Mouse (Mus musculus) gastrocnemius, adult 2 months (tissue): ENCODE data around the gene Cenpe. TPM values are rescaled to one million over a fixed set of nuclear protein-coding genes. Genes with fewer than 3 reads are reported as not detected.
"Not testable (repeated sequence)": the region's sequence is repeated elsewhere in the genome, so short reads cannot be mapped to it uniquely, and the experiment has no call there.

Experiments used
- DNase-seq: peaks from one replicate; pipeline ENCODE4 v3.0.0; 2022
- H3K27ac ChIP-seq: fragments of 200-600 bp; 2 replicates; pipeline ENCODE4 v1.8.1; 2022; ENCODE audit warnings: mild to moderate bottlenecking
- H3K4me3 ChIP-seq: fragments of 200-600 bp; 2 replicates; pipeline ENCODE4 v1.8.1; 2022; ENCODE audit warnings: mild to moderate bottlenecking, moderate library complexity
- CTCF ChIP-seq: fragments of 200-600 bp; IDR thresholded peaks from 2 replicates; pipeline ENCODE4 v1.8.1; 2022; ENCODE audit warnings: antibody characterized with exemption, mild to moderate bottlenecking, moderate library complexity
- intact Hi-C: fragments of 180-260 bp; cut with DNase I; formaldehyde crosslinking; loops from one replicate; pipeline ENCODE4 v1.15.1; 2025
- long read RNA-seq, 2 experiments: library from polyadenylated mRNA; stranded (forward); transcript quantifications; one replicate each; pipeline ENCODE4 v2.0.0; 2021
- total RNA-seq, 2 experiments: library from RNA; stranded (reverse); gene quantifications; 2 replicates each; pipeline ENCODE4 v1.2.3; 2021

Cenpe gene
- total RNA-seq, result under 1 TPM; 0.05 to 0.08 TPM
- long read RNA-seq, experiment 1, result 0 reads
- long read RNA-seq, experiment 2, result 0 reads

DNA sequence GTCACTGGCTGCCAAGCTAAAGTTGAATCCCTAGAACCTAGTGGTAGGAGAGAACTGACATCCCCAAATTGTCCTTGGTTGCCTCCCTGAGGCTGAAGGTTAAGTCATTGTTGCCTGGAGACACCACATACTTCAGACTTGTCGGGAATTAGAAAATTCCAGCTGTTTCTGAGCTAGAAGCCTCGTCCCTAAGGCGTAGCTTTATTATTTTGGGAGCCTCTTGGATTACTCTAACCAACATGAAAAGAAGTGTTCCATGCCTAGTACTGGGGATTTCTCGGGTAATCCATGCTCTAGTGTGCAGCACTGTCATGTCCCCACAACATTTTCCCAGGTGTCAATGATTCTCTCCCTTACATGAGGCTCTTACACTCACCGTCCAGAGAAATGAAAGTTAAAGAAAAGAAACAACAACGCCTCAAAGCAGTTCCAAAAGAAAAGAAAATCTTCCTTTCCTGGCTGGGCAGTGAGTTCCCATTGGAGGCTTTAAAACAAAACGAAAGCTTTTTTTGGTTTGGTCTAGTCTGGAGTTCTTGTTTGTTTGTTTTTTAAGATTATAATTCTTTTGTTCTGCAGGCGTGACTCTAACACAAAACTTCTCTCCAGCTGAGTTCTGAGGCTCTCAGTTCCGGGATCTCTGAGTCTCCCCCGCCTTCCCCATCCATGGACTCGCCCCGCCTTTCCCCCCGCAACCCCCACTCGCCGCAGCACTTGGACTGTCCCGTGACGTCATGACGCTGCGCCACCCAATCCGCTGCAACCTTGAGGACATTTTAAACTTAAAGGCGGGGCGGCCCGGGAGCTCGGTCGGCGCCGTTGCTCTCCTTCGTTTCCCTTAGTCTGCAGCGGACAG, at the start of gene Cenpe:
TSS of gene Cenpe (plus strand) at position 733 of the 853 bp plus-strand sequence.
- no peak for TF ChIP-seq CTCF
- Histone ChIP-seq H3K4me3 (peak within 1 kb of the TSS; percentile 91), H3K27ac (peak within 1 kb of the TSS; percentile 89)
- intact Hi-C loops, result no loop called here
- DNase-seq, result peak; percentile 94

DNA sequence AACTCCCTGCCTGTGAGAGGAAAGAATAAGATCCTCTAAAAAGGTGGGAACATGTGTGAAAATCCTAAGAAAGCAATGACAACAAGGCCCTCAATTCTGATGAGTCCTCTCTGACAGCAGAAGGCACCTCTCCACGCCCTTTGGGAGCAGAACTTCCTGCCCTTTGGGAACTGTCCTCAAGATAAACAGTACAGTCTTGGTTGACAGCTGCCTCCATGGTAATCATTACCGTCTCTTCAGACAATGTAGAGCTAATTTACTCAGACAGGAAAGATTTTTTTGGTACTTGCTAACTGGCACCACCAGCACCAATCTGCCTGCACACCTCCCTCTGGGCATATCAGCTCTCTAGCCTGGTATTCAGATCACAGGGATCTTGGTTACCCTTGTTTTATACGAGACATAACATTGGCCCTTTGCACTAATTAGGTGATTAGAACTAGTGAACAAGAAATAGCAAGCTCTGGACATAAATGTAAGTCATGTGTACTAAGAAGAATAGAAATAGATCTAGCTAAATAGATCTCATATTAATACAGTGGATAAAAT, 40.4 kb upstream of the Cenpe start:
- TF ChIP-seq CTCF, result no peak
- intact Hi-C loops, result no loop called here

DNA sequence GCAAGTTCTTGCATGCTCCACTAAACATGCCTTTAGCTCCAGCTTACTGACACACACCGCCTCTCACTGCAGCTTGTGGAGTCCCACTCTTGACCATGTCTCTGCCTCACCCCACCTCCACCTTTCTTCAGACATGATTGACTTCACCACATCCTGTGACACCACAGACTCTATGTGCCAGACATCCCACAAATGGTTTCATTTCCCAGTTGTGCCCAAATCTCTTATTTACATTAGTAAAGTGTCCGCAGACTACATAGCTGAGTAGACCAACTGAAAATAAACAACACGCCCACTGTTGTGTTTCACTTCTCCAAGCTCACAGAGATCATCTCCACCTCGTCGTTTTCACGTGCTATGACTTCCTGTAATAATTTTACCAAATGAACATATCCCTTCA, 20.5 kb upstream of the Cenpe start:
- H3K4me3 ChIP-seq, result no peak overlapping the region
- H3K27ac ChIP-seq, result no peak overlapping the region
- no peak for DNase-seq
- intact Hi-C loops, result no loop called here
- no peak for TF ChIP-seq CTCF

More for the DNA sequence above, 40.4 kb upstream of the Cenpe start:
- no peak for DNase-seq
- Histone ChIP-seq H3K4me3 (no peak overlapping the region), H3K27ac (no peak overlapping the region)

DNA sequence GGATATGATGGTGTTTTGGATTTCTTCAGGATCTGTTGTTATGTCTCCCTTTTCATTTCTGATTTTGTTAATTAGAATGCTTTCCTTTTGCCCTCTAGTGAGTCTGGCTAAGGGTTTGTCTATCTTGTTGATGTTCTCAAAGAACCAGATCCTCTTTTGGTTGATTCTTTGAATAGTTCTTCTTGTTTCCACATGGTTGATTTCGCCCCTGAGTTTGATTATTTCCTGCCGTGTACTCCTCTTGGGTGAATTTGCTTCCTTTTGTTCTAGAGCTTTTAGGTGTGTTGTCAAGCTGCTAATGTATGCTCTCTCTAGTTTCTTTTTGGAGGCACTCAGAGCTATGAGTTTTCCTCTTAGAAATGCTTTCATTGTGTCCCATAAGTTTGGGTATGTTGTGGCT, 14.3 kb upstream of the Cenpe start:
- DNase-seq, intact Hi-C loops, H3K4me3 ChIP-seq, H3K27ac ChIP-seq: not testable (repeated sequence)

DNA sequence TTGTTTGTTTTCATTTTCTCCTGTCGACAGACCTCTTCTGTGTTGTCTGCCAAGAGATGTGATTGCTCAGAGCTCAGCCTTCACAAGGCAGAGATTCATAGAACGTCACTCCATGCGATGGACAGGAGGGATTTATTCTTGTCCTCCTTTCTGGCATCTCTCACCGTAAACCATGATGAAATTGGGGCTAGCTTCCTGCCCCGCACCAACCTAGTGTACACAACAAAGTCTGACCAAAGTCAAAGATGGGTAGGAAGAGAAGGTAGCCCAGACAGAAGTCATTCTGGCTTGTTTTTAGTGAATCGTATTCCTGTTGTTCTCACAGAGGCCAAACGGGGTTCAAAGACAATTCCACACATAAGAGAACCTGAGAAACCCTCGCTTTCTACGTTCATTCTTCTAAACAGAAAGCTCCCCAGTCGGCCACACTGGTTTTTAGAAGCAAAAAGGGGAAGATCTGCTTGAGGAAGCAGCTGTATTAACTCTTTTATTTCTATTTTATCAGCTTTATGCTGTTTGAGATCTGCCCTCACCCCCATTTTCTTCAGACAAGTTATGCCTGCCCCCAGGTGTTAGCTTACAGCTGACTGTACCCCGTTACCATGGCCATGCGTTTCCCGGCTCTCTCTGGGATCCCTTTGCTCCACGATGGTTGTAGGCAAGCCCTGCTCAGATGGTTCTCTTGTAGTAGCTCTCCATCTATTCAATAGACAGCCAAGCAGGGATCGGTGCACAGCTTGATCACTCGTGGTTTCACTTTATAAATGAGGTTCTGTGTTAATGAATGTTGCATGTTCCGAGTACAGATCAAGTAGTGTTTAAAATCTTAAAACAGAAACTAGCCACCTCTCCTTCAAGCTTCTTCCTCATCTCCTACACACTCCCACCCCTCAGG, 11.7 kb upstream of the Cenpe start:
- intact Hi-C loops, result no loop called here
- no peak for DNase-seq
- Histone ChIP-seq H3K4me3 (no peak overlapping the region), H3K27ac (no peak overlapping the region)
- no peak for TF ChIP-seq CTCF

DNA sequence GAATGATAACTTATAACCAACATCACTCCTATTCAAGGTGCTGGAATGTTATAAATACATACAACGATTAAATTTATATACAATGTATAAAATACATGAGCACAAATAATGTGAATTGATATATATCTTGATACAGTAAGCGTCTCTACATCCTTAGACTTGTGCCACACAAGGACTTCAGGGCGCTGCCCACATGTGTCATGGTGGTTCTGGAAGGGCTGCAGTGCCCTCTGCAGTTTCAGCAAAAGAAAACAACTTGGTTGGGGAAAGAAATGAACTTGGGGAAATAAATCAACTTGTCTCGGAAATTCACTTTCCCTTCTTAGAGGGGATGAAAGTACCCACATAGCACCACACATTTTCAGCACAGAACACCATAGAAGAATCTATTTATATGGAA, 5.7 kb upstream of the Cenpe start:
- Histone ChIP-seq H3K27ac (no peak overlapping the region), H3K4me3 (no peak overlapping the region)
- TF ChIP-seq CTCF, result peak; percentile 53
- DNase-seq, result no peak
- intact Hi-C loops, result no loop called here

DNA sequence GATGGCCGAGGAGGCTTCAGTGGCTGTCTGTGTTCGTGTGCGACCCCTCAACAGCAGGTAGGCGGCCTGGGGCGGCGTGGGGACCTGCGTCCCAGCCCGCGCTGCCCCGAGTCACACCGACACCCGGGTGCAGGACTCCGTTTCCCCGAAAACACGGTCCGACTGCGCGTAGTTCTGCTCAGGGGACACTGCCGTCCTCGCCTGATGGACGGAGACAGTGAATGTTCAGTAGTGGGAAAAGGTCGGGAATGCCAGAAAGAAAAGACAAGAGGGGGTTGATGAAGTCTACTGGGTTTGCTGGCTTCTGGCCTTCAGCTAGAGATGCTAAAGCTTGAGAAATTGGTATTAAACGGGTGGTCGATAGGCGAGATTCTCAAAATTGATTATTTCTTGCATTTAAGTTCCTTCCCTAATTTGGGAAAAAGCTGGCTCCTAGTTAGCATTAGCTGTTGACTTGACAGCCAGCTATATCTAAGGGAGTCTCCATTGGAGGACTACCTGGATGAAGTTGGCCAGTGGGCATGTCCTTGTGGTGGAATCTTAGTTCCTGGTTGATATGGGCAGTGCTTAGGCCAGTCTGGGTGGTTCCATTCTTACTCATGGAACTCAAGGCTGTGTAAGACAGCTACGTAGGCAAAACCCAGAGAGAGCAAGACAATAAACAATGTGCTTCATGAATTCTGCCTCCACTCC, 467 bp downstream of the Cenpe start:
- peak overlapping the region; percentile 89 for H3K27ac ChIP-seq
- TF ChIP-seq CTCF, result no peak
- no peak for DNase-seq
- H3K4me3 ChIP-seq, result peak overlapping the region; percentile 91
- intact Hi-C loops, result no loop called here

DNA sequence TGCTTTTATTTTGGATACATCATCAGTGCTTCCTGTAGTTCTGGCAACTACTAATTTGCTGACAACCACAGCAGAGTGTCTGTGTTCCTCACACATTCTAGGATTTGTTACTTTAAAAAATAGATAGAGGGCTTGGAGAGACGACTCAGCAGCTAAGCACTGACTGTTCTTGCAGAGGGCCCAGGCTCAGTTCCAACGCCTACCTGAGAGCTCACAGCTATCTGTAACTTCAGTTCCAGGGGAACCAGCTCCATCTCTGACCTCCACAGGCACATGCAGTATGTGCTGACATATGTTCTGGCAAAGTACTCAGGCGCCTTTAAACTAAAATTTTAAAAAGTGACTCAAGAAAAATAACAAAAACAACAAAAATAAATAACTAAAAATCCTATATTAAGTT, 19.7 kb downstream of the Cenpe start:
- no peak overlapping the region for H3K4me3 ChIP-seq
- DNase-seq, result no peak
- H3K27ac ChIP-seq, result no peak overlapping the region
- intact Hi-C loops, result no loop called here
- TF ChIP-seq CTCF, result no peak

DNA sequence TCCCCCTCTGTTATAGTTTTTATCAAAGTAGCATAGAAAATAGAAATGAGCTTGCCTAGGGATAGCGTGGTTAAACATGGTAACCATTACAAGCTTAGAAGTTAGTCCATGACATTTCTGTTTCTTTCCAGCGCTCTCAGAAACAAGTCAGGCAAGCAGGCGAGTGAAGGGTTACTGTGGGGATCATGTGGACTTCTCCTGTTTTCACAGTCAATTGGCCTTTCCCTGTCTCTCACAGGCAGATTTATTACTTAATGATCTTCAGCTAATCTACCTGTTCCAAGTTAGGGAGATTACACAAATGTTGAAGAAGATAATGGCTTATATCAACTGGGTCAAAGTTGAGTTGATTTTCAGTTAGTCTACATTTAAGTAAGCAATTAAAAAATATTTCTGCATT, 20.1 kb downstream of the Cenpe start:
- no peak overlapping the region for H3K4me3 ChIP-seq
- intact Hi-C loops, result no loop called here
- no peak overlapping the region for H3K27ac ChIP-seq
- no peak for TF ChIP-seq CTCF
- DNase-seq, result no peak

DNA sequence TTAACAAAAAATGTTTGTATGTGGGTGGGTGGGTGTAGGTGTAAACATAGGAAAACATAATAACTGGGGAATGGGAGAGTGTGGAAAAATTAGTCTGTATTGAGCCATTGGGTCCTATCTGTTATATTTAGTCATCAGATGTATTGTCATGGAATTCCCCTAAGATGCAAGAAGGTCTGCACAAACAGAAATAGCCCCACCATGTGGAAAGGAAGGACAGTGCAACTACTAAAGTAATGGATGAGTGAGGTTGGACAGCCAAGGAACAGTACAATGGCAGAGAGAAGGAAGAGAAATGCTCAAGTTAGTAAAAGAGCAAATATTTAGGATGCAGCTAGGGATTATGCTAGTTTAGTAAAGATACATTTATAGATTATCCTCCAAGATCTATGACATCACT, 33.4 kb downstream of the Cenpe start:
- H3K4me3 ChIP-seq, result no peak overlapping the region
- TF ChIP-seq CTCF, result peak; percentile 35
- intact Hi-C loops, result no loop called here
- no peak overlapping the region for H3K27ac ChIP-seq
- no peak for DNase-seq

DNA sequence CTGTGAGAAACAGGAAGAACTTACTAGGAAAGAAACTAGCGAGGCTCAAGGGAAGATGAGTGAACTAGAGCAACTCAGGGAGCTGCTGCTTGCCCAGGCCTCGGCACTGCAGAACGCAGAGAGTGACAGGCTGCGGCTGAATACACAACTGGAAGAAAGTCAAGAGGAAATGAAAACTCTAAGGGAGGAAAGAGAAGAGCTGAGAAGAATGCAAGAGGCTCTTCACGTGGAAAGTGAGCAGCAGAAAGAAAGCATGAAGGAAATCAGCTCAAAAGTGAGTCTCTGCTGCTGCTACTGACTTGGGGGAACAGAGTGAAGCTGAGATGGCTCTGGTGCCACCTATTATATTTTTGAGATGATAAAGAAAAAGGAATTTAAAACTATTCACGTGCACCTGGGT, 34.5 kb downstream of the Cenpe start:
- Histone ChIP-seq H3K4me3 (no peak overlapping the region), H3K27ac (no peak overlapping the region)
- no peak for TF ChIP-seq CTCF
- intact Hi-C loops, result no loop called here
- DNase-seq, result no peak

DNA sequence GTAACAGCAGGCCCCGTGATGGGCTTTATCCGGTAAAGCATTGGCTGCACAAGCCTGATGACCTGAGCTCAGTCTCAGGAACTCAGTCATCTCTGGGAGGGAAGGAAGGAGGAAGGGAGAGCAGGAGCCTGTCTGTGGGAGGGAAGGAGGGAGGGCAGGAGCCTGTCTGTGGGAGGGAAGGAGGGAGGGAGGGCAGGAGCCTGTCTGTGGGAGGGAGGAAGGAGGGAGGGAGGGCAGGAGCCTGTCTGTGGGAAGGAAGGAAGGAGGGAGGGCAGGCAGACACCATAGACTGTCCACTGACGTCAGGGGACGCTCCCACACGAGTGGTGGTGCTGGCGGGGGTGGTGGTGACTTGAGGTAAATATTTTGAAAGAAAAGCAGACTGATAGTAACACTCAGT, 36.8 kb downstream of the Cenpe start:
- no peak for DNase-seq
- TF ChIP-seq CTCF, result no peak
- intact Hi-C loops, result no loop called here
- H3K4me3 ChIP-seq, result no peak overlapping the region
- no peak overlapping the region for H3K27ac ChIP-seq
